Mouse (Mus musculus) E14TG2a.4 (cell line): ENCODE results near the gene Slc30a3.
"Not testable (repeated sequence)": the region's sequence is repeated elsewhere in the genome, so short reads cannot be mapped to it uniquely, and the experiment has no call there.

Experiments
- H3K27me3 ChIP-seq: 2 replicates; pipeline ENCODE4 v1.6.1; 2014; ENCODE audit warnings: low read length, control low read depth; ENCODE audit not compliant: insufficient read depth
- H3K36me3 ChIP-seq: 2 replicates; pipeline ENCODE4 v1.6.1; 2014; ENCODE audit warnings: low read length, control low read depth; ENCODE audit not compliant: insufficient read depth
- H3K4me1 ChIP-seq: replicated peaks from 2 replicates; pipeline ENCODE4 v1.6.1; 2014; ENCODE audit warnings: low read depth, low read length, control low read depth
- H3K4me3 ChIP-seq: replicated peaks from 2 replicates; pipeline ENCODE4 v1.5.1; 2014; ENCODE audit warnings: mild to moderate bottlenecking, low read length
- H3K9me3 ChIP-seq: 2 replicates; pipeline ENCODE4 v1.6.1; 2014; ENCODE audit warnings: low read length, control low read depth
- CTCF ChIP-seq: conservative IDR thresholded peaks from 2 replicates; pipeline ENCODE4 v1.5.1; 2014; ENCODE audit warnings: low read length
- NANOG ChIP-seq: IDR thresholded peaks from 2 replicates; pipeline ENCODE4 v1.6.1; 2014; ENCODE audit warnings: borderline replicate concordance, low read length, mixed read lengths
- POU5F1 ChIP-seq: IDR thresholded peaks from 2 replicates; pipeline ENCODE4 v1.6.1; 2014; ENCODE audit warnings: low read length, borderline replicate concordance

Slc30a3 gene

GRCm38 (mm10) chr5:31071059-31071458 lies 37.0 kb downstream of the Slc30a3 start:
- TF ChIP-seq POU5F1, result no peak
- TF ChIP-seq NANOG, result no peak
- no peak for TF ChIP-seq CTCF
- no peaks in the 10 kb centered on the region for H3K27me3 ChIP-seq
- H3K9me3 ChIP-seq, result no peaks in the 10 kb centered on the region
- no peak overlapping the region for H3K4me3 ChIP-seq
- H3K4me1 ChIP-seq, result peaks cover 60% of the 10 kb centered on the region
- peaks cover 100% of the 10 kb centered on the region for H3K36me3 ChIP-seq

GRCm38 (mm10) chr5:31069810-31070209 lies 38.2 kb downstream of the Slc30a3 start:
- TF ChIP-seq POU5F1 (no peak), CTCF (no peak), NANOG (no peak)
- Histone ChIP-seq H3K36me3 (peaks cover 100% of the 10 kb centered on the region), H3K4me1 (peaks cover 48% of the 10 kb centered on the region), H3K9me3 (no peaks in the 10 kb centered on the region), H3K4me3 (no peak overlapping the region), H3K27me3 (no peaks in the 10 kb centered on the region)

GRCm38 (mm10) chr5:31055216-31056140 lies 52.6 kb downstream of the Slc30a3 start:
- Histone ChIP-seq H3K27me3 (no peaks in the 10 kb centered on the region), H3K9me3 (no peaks in the 10 kb centered on the region), H3K36me3 (peaks cover 63% of the 10 kb centered on the region), H3K4me3 (peak overlapping the region; percentile 99), H3K4me1 (peaks cover 50% of the 10 kb centered on the region)
- TF ChIP-seq POU5F1 (no peak), NANOG (no peak), CTCF (no peak)

GRCm38 (mm10) chr5:31054261-31055215 lies 53.5 kb downstream of the Slc30a3 start, which contains the start of gene Cad:
Gene Cad, plus strand, starts transcription at chr5:31054780.
- TF ChIP-seq NANOG, result no peak
- no peak for TF ChIP-seq CTCF
- TF ChIP-seq POU5F1, result no peak
- Histone ChIP-seq H3K27me3 (no peaks in the 10 kb centered on the region), H3K36me3 (peaks cover 53% of the 10 kb centered on the region), H3K4me3 (peak within 1 kb of the TSS; percentile 99), H3K9me3 (no peaks in the 10 kb centered on the region), H3K4me1 (peaks cover 53% of the 10 kb centered on the region)

GRCm38 (mm10) chr5:31053728-31054127 lies 54.3 kb downstream of the Slc30a3 start:
- not testable (repeated sequence) for H3K27me3 ChIP-seq, H3K9me3 ChIP-seq
- H3K4me1 ChIP-seq, result peaks cover 59% of the 10 kb centered on the region
- peaks cover 45% of the 10 kb centered on the region for H3K36me3 ChIP-seq
- H3K4me3 ChIP-seq, result peak overlapping the region; percentile 99

GRCm38 (mm10) chr5:31050427-31050826 lies 57.6 kb downstream of the Slc30a3 start:
- no peaks in the 10 kb centered on the region for H3K9me3 ChIP-seq
- H3K4me1 ChIP-seq, result peaks cover 44% of the 10 kb centered on the region
- 0 out of 2 replicates have a peak, but pooled peaks cover 2% of the 10 kb centered on the region for H3K27me3 ChIP-seq
- H3K36me3 ChIP-seq, result peaks cover 22% of the 10 kb centered on the region
- TF ChIP-seq POU5F1 (no peak), NANOG (no peak), CTCF (no peak)
- no peak overlapping the region for H3K4me3 ChIP-seq

- peak within 1 kb of the TSS; percentile 93 for H3K4me3 ChIP-seq
- H3K27me3 ChIP-seq, result 0 out of 2 replicates have a peak, but pooled peaks cover 2% of the 10 kb centered on the region
- H3K9me3 ChIP-seq, result no peaks in the 10 kb centered on the region
- peaks cover 33% of the 10 kb centered on the region for H3K36me3 ChIP-seq
- H3K4me1 ChIP-seq, result peaks cover 37% of the 10 kb centered on the region
- TF ChIP-seq POU5F1, result no peak
- TF ChIP-seq CTCF, result peak; percentile 49
Observed at GRCm38 (mm10) chr5:31048763-31049641, 59.0 kb downstream of the Slc30a3 start, which contains the start of gene Slc5a6. Gene Slc5a6, minus strand, starts transcription at chr5:31048924.
